Mouse (Mus musculus): ENCODE measurements around the gene Ubxn11.

DNA sequence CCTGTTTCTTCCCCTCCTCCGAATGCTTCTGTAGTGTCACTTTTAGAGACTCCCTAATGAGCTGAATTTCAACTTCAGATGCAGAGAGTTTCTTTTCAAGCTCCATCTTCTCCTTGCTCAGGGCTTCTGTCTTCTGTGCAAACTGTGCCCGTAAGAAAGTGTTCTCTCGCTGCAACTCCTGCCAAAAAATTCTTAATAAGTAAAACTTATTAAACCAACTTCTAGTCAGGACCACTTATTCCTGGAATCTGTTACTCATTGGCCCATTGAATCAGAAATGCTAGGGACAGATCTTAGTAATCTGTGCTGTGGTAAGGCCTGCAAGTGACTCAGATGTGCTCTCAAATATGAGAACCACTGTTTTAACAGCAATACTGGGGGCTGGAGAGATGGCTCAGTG is 49.7 kb downstream of the Ubxn11 start:
- TF ChIP-seq CTCF (conservative IDR thresholded peaks at IDR 0.05; ENCODE audit: low read length) (no peak), POU5F1 (IDR thresholded peaks at IDR 0.05; ENCODE audit: borderline replicate concordance, low read length) (no peak)
